Comparison of ENCODE assay signal across 14 mouse cellular contexts in the genomic region with DNA sequence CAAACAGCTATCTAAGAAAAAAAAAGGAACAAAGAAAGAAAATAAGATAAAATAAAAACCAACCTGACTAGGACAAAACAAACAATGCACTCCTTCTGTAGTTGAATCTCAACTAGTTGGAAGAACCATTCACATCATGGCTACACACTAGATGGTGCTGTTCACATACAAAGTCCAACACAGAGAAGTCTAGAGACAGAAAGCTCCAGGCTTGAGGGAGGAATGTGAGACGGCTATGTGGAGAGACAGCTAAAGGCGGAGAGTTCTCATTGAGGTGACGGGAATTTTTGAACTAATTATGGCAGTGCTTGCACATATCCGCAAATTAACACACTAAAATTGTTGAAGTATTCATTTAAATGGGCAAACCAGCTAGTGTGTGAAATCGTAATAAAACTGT. TPM values are rescaled to one million over a fixed set of nuclear protein-coding genes. Genes with fewer than 3 reads are reported as not detected.
DNase-seq lines count a peak whose midpoint lies in the region; ATAC-seq and TF ChIP-seq lines count a peak whose summit lies in the region.
"Had no signal": no experiment of that assay in that cellular context is flagged by ENCODE, and none has a peak within 500 bp of the region (broad histone marks: within the 10 kb centered on the region; RNA-seq: fewer than 3 reads in every experiment).

No protein-coding gene starts in this region.

- H3K27me3 ChIP-seq in forebrain, embryonic 14.5 days (replicated peaks; ENCODE audit: control insufficient read depth, insufficient read depth, low read length): no peaks in the 10 kb centered on the region
- no peaks in the 10 kb centered on the region for H3K27me3 ChIP-seq in forebrain, embryonic 13.5 days
- H3K27me3 ChIP-seq in kidney, postnatal 0 days (ENCODE audit: insufficient read depth, low read length): no peaks in the 10 kb centered on the region
- H3K27me3 ChIP-seq in hindbrain, embryonic 12.5 days: no peaks in the 10 kb centered on the region
- H3K27me3 ChIP-seq: kidney, embryonic 15.5 days; midbrain, embryonic 12.5 days; neural tube, embryonic 12.5 days had no signal

- no peak overlapping the region for H3K9ac ChIP-seq in forebrain, embryonic 14.5 days (ENCODE audit: low read length)
- H3K9ac ChIP-seq in forebrain, embryonic 13.5 days: no peak overlapping the region
- no peak overlapping the region for H3K9ac ChIP-seq in kidney, postnatal 0 days (ENCODE audit: low read depth, low read length)
- H3K9ac ChIP-seq in hindbrain, embryonic 12.5 days: no peak overlapping the region
- H3K9ac ChIP-seq: kidney, embryonic 15.5 days; midbrain, embryonic 12.5 days; neural tube, embryonic 12.5 days had no signal

- H3K9me3 ChIP-seq in forebrain, embryonic 14.5 days (replicated peaks; ENCODE audit: control insufficient read depth, low read length): no peaks in the 10 kb centered on the region
- no peaks in the 10 kb centered on the region for H3K9me3 ChIP-seq in forebrain, embryonic 13.5 days (replicated peaks)
- H3K9me3 ChIP-seq in kidney, postnatal 0 days (replicated peaks; ENCODE audit: low read length): no peaks in the 10 kb centered on the region
- H3K9me3 ChIP-seq in hindbrain, embryonic 12.5 days (replicated peaks): no peaks in the 10 kb centered on the region
- H3K9me3 ChIP-seq: kidney, embryonic 15.5 days; midbrain, embryonic 12.5 days; neural tube, embryonic 12.5 days had no signal

- ATAC-seq in forebrain, embryonic 14.5 days: no peak
- no peak for ATAC-seq in forebrain, embryonic 13.5 days
- ATAC-seq in kidney, postnatal 0 days (replicated peaks; ENCODE audit: low FRiP score, low read depth): no peak
- no peak for ATAC-seq in hindbrain, embryonic 12.5 days (ENCODE audit: low FRiP score)

- H3K27ac ChIP-seq in forebrain, embryonic 14.5 days (ENCODE audit: low read depth, low read length): no peak overlapping the region
- no peak overlapping the region for H3K27ac ChIP-seq in forebrain, embryonic 13.5 days
- no peak overlapping the region for H3K27ac ChIP-seq in kidney, postnatal 0 days
- no peak overlapping the region for H3K27ac ChIP-seq in hindbrain, embryonic 12.5 days
- H3K27ac ChIP-seq: kidney, embryonic 15.5 days; midbrain, embryonic 12.5 days; neural tube, embryonic 12.5 days had no signal

- no peaks in the 10 kb centered on the region for H3K36me3 ChIP-seq in forebrain, embryonic 14.5 days (ENCODE audit: control insufficient read depth, insufficient read depth, low read length)
- no peaks in the 10 kb centered on the region for H3K36me3 ChIP-seq in forebrain, embryonic 13.5 days (ENCODE audit: poor library complexity, severe bottlenecking)
- H3K36me3 ChIP-seq in kidney, postnatal 0 days (ENCODE audit: insufficient read depth, low read length): no peaks in the 10 kb centered on the region
- H3K36me3 ChIP-seq in hindbrain, embryonic 12.5 days: no peaks in the 10 kb centered on the region
- H3K36me3 ChIP-seq: kidney, embryonic 15.5 days; midbrain, embryonic 12.5 days; neural tube, embryonic 12.5 days had no signal

- peak; percentile 33 for DNase-seq in forebrain, embryonic 14.5 days (ENCODE audit: low spot score)
- DNase-seq in kidney, postnatal 0 days (ENCODE audit: low spot score): peak; percentile 64
- DNase-seq in kidney, adult 18-20 months: no peak
- peak; percentile 8 for DNase-seq in thymus, postnatal 0 days (ENCODE audit: low spot score)
- DNase-seq in thymus, adult 18-20 months: no peak
- no peak for DNase-seq in adrenal gland, adult (ENCODE audit: inconsistent age in 2 of 2, low spot score in 1 of 2)
- DNase-seq: B cell, adult 2 months; cerebellum, postnatal 14 days had no signal

- peak; percentile 61 for TF ChIP-seq CTCF in kidney, postnatal 0 days (IDR thresholded peaks at IDR 0.05; ENCODE audit: low read depth)

- H3K4me2 ChIP-seq in forebrain, embryonic 14.5 days (ENCODE audit: low read length): no peak overlapping the region
- H3K4me2 ChIP-seq in forebrain, embryonic 13.5 days: no peak overlapping the region
- no peak overlapping the region for H3K4me2 ChIP-seq in kidney, postnatal 0 days (ENCODE audit: low read length)
- no peak overlapping the region for H3K4me2 ChIP-seq in hindbrain, embryonic 12.5 days (replicated peaks)
- H3K4me2 ChIP-seq: heart, embryonic 11.5 days; kidney, embryonic 15.5 days; midbrain, embryonic 12.5 days; neural tube, embryonic 12.5 days had no signal

- 73% methylated on average over 5 of the region's 5 CpGs for WGBS in forebrain, embryonic 14.5 days
- 74% methylated on average over 5 of the region's 5 CpGs for WGBS in forebrain, embryonic 13.5 days
- WGBS in kidney, postnatal 0 days: 78% methylated on average over 5 of the region's 5 CpGs
- 79% methylated on average over 5 of the region's 5 CpGs for WGBS in hindbrain, embryonic 12.5 days

- H3K4me1 ChIP-seq in forebrain, embryonic 14.5 days (ENCODE audit: control insufficient read depth, insufficient read depth, low read length): no peaks in the 10 kb centered on the region
- no peaks in the 10 kb centered on the region for H3K4me1 ChIP-seq in forebrain, embryonic 13.5 days
- H3K4me1 ChIP-seq in kidney, postnatal 0 days (replicated peaks; ENCODE audit: insufficient read depth, low read length): peaks cover 5% of the 10 kb centered on the region
- H3K4me1 ChIP-seq in hindbrain, embryonic 12.5 days: 0 out of 2 replicates have a peak, but pooled peaks cover 4% of the 10 kb centered on the region
- H3K4me1 ChIP-seq: midbrain, embryonic 12.5 days; neural tube, embryonic 12.5 days had no signal

- no peak overlapping the region for H3K4me3 ChIP-seq in forebrain, embryonic 14.5 days (ENCODE audit: low read depth, low read length)
- no peak overlapping the region for H3K4me3 ChIP-seq in forebrain, embryonic 13.5 days
- no peak overlapping the region for H3K4me3 ChIP-seq in kidney, postnatal 0 days (replicated peaks; ENCODE audit: low read depth, low read length)
- H3K4me3 ChIP-seq in hindbrain, embryonic 12.5 days: no peak overlapping the region
- H3K4me3 ChIP-seq: kidney, embryonic 15.5 days; midbrain, embryonic 12.5 days; neural tube, embryonic 12.5 days had no signal

RNA-seq across cellular contexts. Expression of a gene that starts 43.7 kb away (rescaled TPM):
- polyA plus RNA-seq in forebrain, embryonic 14.5 days (2014; fragmentation: Nextera tagmentation; extraction: Ambion mirVana): 33.0 and 35.7 TPM in 2 replicates
- polyA plus RNA-seq in forebrain, embryonic 13.5 days (2015; fragmentation: Nextera tagmentation; extraction: Ambion mirVana): 32.4 and 38.4 TPM in 2 replicates
- polyA plus RNA-seq in kidney, postnatal 0 days (2015; fragmentation: Nextera tagmentation; extraction: Ambion mirVana): 37.5 and 41.2 TPM in 2 replicates
- 39.7 and 40.3 TPM in 2 replicates for polyA plus RNA-seq in thymus, postnatal 0 days (2015; fragmentation: Nextera tagmentation; extraction: Ambion mirVana)
- polyA plus RNA-seq in hindbrain, embryonic 12.5 days (2016; fragmentation: Nextera tagmentation; extraction: Ambion mirVana): 34.1 and 35.2 TPM in 2 replicates

Comparison
In these comparisons a context has a peak if more than half of its experiments do, and no peak if none do; other contexts are left out.
1. DNase-seq: peak in forebrain, embryonic 14.5 days (single experiment), kidney, postnatal 0 days (single experiment) and thymus, postnatal 0 days (single experiment); none in kidney, adult 18-20 months (single experiment), thymus, adult 18-20 months (0 of 2) and adrenal gland, adult (0 of 2).